Mouse (Mus musculus): Measurements from ENCODE around the gene Gpnmb. TPM values are rescaled to one million over a fixed set of nuclear protein-coding genes. Genes with fewer than 3 reads are reported as not detected.

The Gpnmb gene
- polyA plus RNA-seq, 1 experiment from 2014 or later: 0.11 TPM

GRCm38 (mm10) chr6:49068361-49068760 is 32.0 kb downstream of the Gpnmb start:
- Histone ChIP-seq H3K27ac (no peak overlapping the region), H3K4me2 (replicated peaks) (no peak overlapping the region), H3K9me3 (no peaks in the 10 kb centered on the region), H3K4me1 (replicated peaks) (peaks cover 4% of the 10 kb centered on the region; the same call in 1 of the 2 replicates), H3K36me3 (no peaks in the 10 kb centered on the region), H3K9ac (replicated peaks) (no peak overlapping the region), H3K4me3 (replicated peaks) (no peak overlapping the region), H3K27me3 (no peaks in the 10 kb centered on the region)
- ATAC-seq: no peak
- 62% methylated on average over 4 of the region's 4 CpGs for WGBS

- H3K27ac ChIP-seq: peak within 1 kb of the TSS; percentile 81
- WGBS: under 1% methylated on average over 49 of the region's 49 CpGs
- ATAC-seq: peak; percentile 97
Observed at GRCm38 (mm10) chr6:49073304-49074116, 37.2 kb downstream of the Gpnmb start, which contains the start of gene Malsu1. Gene Malsu1 (plus strand): TSS chr6:49073795.

GRCm38 (mm10) chr6:49074117-49074490 is 37.8 kb downstream of the Gpnmb start:
- Histone ChIP-seq H3K4me2 (replicated peaks) (peak overlapping the region; percentile 88), H3K9me3 (no peaks in the 10 kb centered on the region), H3K4me1 (replicated peaks) (peaks cover 32% of the 10 kb centered on the region), H3K36me3 (no peaks in the 10 kb centered on the region), H3K27me3 (no peaks in the 10 kb centered on the region), H3K9ac (replicated peaks) (peak overlapping the region; percentile 85), H3K4me3 (replicated peaks) (peak overlapping the region; percentile 72), H3K27ac (peak overlapping the region; percentile 81)
- 1% methylated on average over 19 of the region's 19 CpGs for WGBS
- peak; percentile 72 for ATAC-seq

More at GRCm38 (mm10) chr6:49073304-49074116, 37.2 kb downstream of the Gpnmb start, which contains the start of gene Malsu1:
- H3K4me2 ChIP-seq (replicated peaks): peak within 1 kb of the TSS; percentile 88
- no peaks in the 10 kb centered on the region for H3K9me3 ChIP-seq
- no peaks in the 10 kb centered on the region for H3K36me3 ChIP-seq
- H3K27me3 ChIP-seq: no peaks in the 10 kb centered on the region
- H3K4me1 ChIP-seq (replicated peaks): peaks cover 32% of the 10 kb centered on the region
- peak within 1 kb of the TSS; percentile 72 for H3K4me3 ChIP-seq (replicated peaks)
- peak within 1 kb of the TSS; percentile 85 for H3K9ac ChIP-seq (replicated peaks)

- no peak overlapping the region for H3K4me2 ChIP-seq (replicated peaks)
- H3K4me3 ChIP-seq (replicated peaks): no peak overlapping the region
- WGBS: 90% methylated on average over 2 of the region's 2 CpGs
- no peak overlapping the region for H3K9ac ChIP-seq (replicated peaks)
- H3K27me3 ChIP-seq: no peaks in the 10 kb centered on the region
- H3K36me3 ChIP-seq: peaks cover 6% of the 10 kb centered on the region; the same call in 1 of the 2 replicates
- ATAC-seq: no peak
- H3K4me1 ChIP-seq (replicated peaks): peaks cover 32% of the 10 kb centered on the region
- no peaks in the 10 kb centered on the region for H3K9me3 ChIP-seq
- no peak overlapping the region for H3K27ac ChIP-seq
Observed at GRCm38 (mm10) chr6:49077894-49078293, 41.5 kb downstream of the Gpnmb start.

- Histone ChIP-seq H3K4me3 (replicated peaks) (no peak overlapping the region), H3K4me2 (replicated peaks) (no peak overlapping the region), H3K9ac (replicated peaks) (no peak overlapping the region), H3K9me3 (no peaks in the 10 kb centered on the region), H3K27me3 (no peaks in the 10 kb centered on the region), H3K27ac (no peak overlapping the region), H3K36me3 (peaks cover 20% of the 10 kb centered on the region), H3K4me1 (replicated peaks) (peaks cover 27% of the 10 kb centered on the region)
- no peak for ATAC-seq
- 93% methylated on average over 1 of the region's 1 CpGs for WGBS
Observed at GRCm38 (mm10) chr6:49079313-49079712, 43.0 kb downstream of the Gpnmb start.

- Histone ChIP-seq H3K27ac (no peak overlapping the region), H3K4me1 (replicated peaks) (0 out of 2 replicates have a peak, but pooled peaks cover under 1% of the 10 kb centered on the region), H3K4me3 (replicated peaks) (no peak overlapping the region), H3K9ac (replicated peaks) (no peak overlapping the region), H3K4me2 (replicated peaks) (no peak overlapping the region), H3K27me3 (no peaks in the 10 kb centered on the region), H3K9me3 (no peaks in the 10 kb centered on the region), H3K36me3 (peaks cover 50% of the 10 kb centered on the region)
- 96% methylated on average over 4 of the region's 4 CpGs for WGBS
- ATAC-seq: no peak
Observed at GRCm38 (mm10) chr6:49083008-49083407, 46.7 kb downstream of the Gpnmb start.

GRCm38 (mm10) chr6:49094968-49095367 is 58.6 kb downstream of the Gpnmb start:
- no peaks in the 10 kb centered on the region for H3K9me3 ChIP-seq
- peaks cover 66% of the 10 kb centered on the region for H3K36me3 ChIP-seq
- H3K4me1 ChIP-seq (replicated peaks): peaks cover 5% of the 10 kb centered on the region; the same call in 1 of the 2 replicates
- H3K4me2 ChIP-seq (replicated peaks): no peak overlapping the region
- ATAC-seq: 0 out of 2 replicates have a peak, but pooled peaks have one; percentile 24
- no peak overlapping the region for H3K4me3 ChIP-seq (replicated peaks)
- 93% methylated on average over 10 of the region's 10 CpGs for WGBS
- H3K27me3 ChIP-seq: no peaks in the 10 kb centered on the region
- no peak overlapping the region for H3K9ac ChIP-seq (replicated peaks)
- H3K27ac ChIP-seq: no peak overlapping the region

- Histone ChIP-seq H3K27me3 (no peaks in the 10 kb centered on the region), H3K9me3 (no peaks in the 10 kb centered on the region), H3K4me1 (replicated peaks) (peaks cover 5% of the 10 kb centered on the region; the same call in 1 of the 2 replicates), H3K9ac (replicated peaks) (no peak overlapping the region), H3K36me3 (peaks cover 61% of the 10 kb centered on the region), H3K27ac (no peak overlapping the region), H3K4me2 (replicated peaks) (no peak overlapping the region), H3K4me3 (replicated peaks) (no peak overlapping the region)
- no peak for ATAC-seq
- WGBS: 90% methylated on average over 7 of the region's 7 CpGs
Observed at GRCm38 (mm10) chr6:49096421-49096820, 60.1 kb downstream of the Gpnmb start.

- WGBS: 60% methylated on average over 13 of the region's 13 CpGs
- Histone ChIP-seq H3K4me1 (replicated peaks) (peaks cover 5% of the 10 kb centered on the region; the same call in 1 of the 2 replicates), H3K4me2 (replicated peaks) (no peak overlapping the region), H3K9me3 (no peaks in the 10 kb centered on the region), H3K27me3 (no peaks in the 10 kb centered on the region), H3K36me3 (peaks cover 57% of the 10 kb centered on the region), H3K9ac (replicated peaks) (no peak overlapping the region), H3K4me3 (replicated peaks) (no peak overlapping the region), H3K27ac (no peak overlapping the region)
- ATAC-seq: peak; percentile 48; the same call in 1 of the 2 replicates
Observed at GRCm38 (mm10) chr6:49096933-49097461, 60.7 kb downstream of the Gpnmb start.

- Histone ChIP-seq H3K36me3 (peaks cover 61% of the 10 kb centered on the region), H3K4me2 (replicated peaks) (no peak overlapping the region), H3K4me1 (replicated peaks) (peaks cover 5% of the 10 kb centered on the region; the same call in 1 of the 2 replicates), H3K9ac (replicated peaks) (no peak overlapping the region), H3K27ac (peak overlapping the region; percentile 44), H3K4me3 (replicated peaks) (no peak overlapping the region), H3K9me3 (no peaks in the 10 kb centered on the region), H3K27me3 (no peaks in the 10 kb centered on the region)
- 78% methylated on average over 5 of the region's 5 CpGs for WGBS
- ATAC-seq: no peak
Observed at GRCm38 (mm10) chr6:49097596-49098110, 61.3 kb downstream of the Gpnmb start.

GRCm38 (mm10) chr6:49099086-49099485 is 62.7 kb downstream of the Gpnmb start:
- Histone ChIP-seq H3K9ac (replicated peaks) (no peak overlapping the region), H3K4me1 (replicated peaks) (peaks cover 5% of the 10 kb centered on the region; the same call in 1 of the 2 replicates), H3K4me3 (replicated peaks) (no peak overlapping the region), H3K27me3 (no peaks in the 10 kb centered on the region), H3K9me3 (no peaks in the 10 kb centered on the region), H3K27ac (no peak overlapping the region), H3K36me3 (peaks cover 60% of the 10 kb centered on the region), H3K4me2 (replicated peaks) (no peak overlapping the region)
- no peak for ATAC-seq
- 86% methylated on average over 1 of the region's 1 CpGs for WGBS

Measured in midbrain, embryonic 13.5 days (tissue).